Mouse (Mus musculus) cortical plate, adult 2 months (tissue): ENCODE results near the gene Tbc1d1. TPM values are rescaled to one million over a fixed set of nuclear protein-coding genes. Genes with fewer than 3 reads are reported as not detected.

Experiments
- H3K27ac ChIP-seq: fragments of 200-500 bp; 2 replicates; pipeline ENCODE4 v1.5.1; 2012; ENCODE audit warnings: low read length, control low read depth, inconsistent platforms; ENCODE audit not compliant: insufficient read depth
- H3K4me1 ChIP-seq: fragments of 200-500 bp; 2 replicates; pipeline ENCODE4 v1.6.1; 2011; ENCODE audit warnings: low read length; ENCODE audit not compliant: control insufficient read depth, insufficient read depth
- H3K4me3 ChIP-seq: fragments of 200-500 bp; 2 replicates; pipeline ENCODE4 v1.5.1; 2011; ENCODE audit warnings: mild to moderate bottlenecking, low read length, control low read depth; ENCODE audit not compliant: insufficient read depth
- CTCF ChIP-seq: fragments of 200-500 bp; IDR thresholded peaks from 2 replicates; pipeline ENCODE4 v1.5.1; 2011; ENCODE audit warnings: mild to moderate bottlenecking, control low read depth, low read length; ENCODE audit not compliant: insufficient read depth; ENCODE audit errors: extremely low read depth
- POLR2A ChIP-seq: fragments of 200-500 bp; IDR thresholded peaks from 2 replicates; pipeline ENCODE4 v1.6.1; 2011; ENCODE audit warnings: mild to moderate bottlenecking, low read length, control low read depth; ENCODE audit not compliant: insufficient read depth; ENCODE audit errors: extremely low read depth
- polyA plus RNA-seq: library from polyadenylated mRNA; depleted of rRNA; stranded (reverse); fragments of >200 nt; gene quantifications from 2 replicates; pipeline ENCODE4 v1.2.3, GENCODE M21; 2012

Tbc1d1 gene
- polyA plus RNA-seq, 1 experiment = 13.8 TPM

GRCm38 (mm10) chr5:64140202-64140601 is 15.9 kb upstream of the Tbc1d1 start:
- Histone ChIP-seq H3K4me1 (no peaks in the 10 kb centered on the region), H3K27ac (no peak overlapping the region), H3K4me3 (no peak overlapping the region)
- no peak for TF ChIP-seq CTCF
- TF ChIP-seq POLR2A = no peak

- no peak overlapping the region for H3K27ac ChIP-seq
- no peak for TF ChIP-seq CTCF
- TF ChIP-seq POLR2A = no peak
- no peaks in the 10 kb centered on the region for H3K4me1 ChIP-seq
- H3K4me3 ChIP-seq = no peak overlapping the region
Measured at GRCm38 (mm10) chr5:64144315-64144714, 11.8 kb upstream of the Tbc1d1 start.

GRCm38 (mm10) chr5:64146384-64147005 is 9.6 kb upstream of the Tbc1d1 start:
- no peak overlapping the region for H3K27ac ChIP-seq
- no peaks in the 10 kb centered on the region for H3K4me1 ChIP-seq
- H3K4me3 ChIP-seq = no peak overlapping the region
- no peak for TF ChIP-seq POLR2A
- no peak for TF ChIP-seq CTCF

- no peak for TF ChIP-seq POLR2A
- Histone ChIP-seq H3K4me3 (no peak overlapping the region), H3K4me1 (peaks cover 2% of the 10 kb centered on the region; the same call in 1 of the 2 replicates), H3K27ac (no peak overlapping the region)
Measured at GRCm38 (mm10) chr5:64149184-64150127, 6.6 kb upstream of the Tbc1d1 start.

- no peak for TF ChIP-seq POLR2A
- no peak for TF ChIP-seq CTCF
- H3K4me1 ChIP-seq = peaks cover 2% of the 10 kb centered on the region; the same call in 1 of the 2 replicates
- no peak overlapping the region for H3K4me3 ChIP-seq
- no peak overlapping the region for H3K27ac ChIP-seq
Measured at GRCm38 (mm10) chr5:64153319-64153718, 2.8 kb upstream of the Tbc1d1 start.

- H3K4me3 ChIP-seq = no peak overlapping the region
- TF ChIP-seq POLR2A (no peak), CTCF (no peak)
- peaks cover 2% of the 10 kb centered on the region; the same call in 1 of the 2 replicates for H3K4me1 ChIP-seq
- H3K27ac ChIP-seq = no peak overlapping the region
Measured at GRCm38 (mm10) chr5:64156579-64156978, 474 bp downstream of the Tbc1d1 start.

GRCm38 (mm10) chr5:64157926-64158325 is 1.8 kb downstream of the Tbc1d1 start:
- TF ChIP-seq CTCF (no peak), POLR2A (no peak)
- peaks cover 2% of the 10 kb centered on the region; the same call in 1 of the 2 replicates for H3K4me1 ChIP-seq
- H3K27ac ChIP-seq = no peak overlapping the region
- H3K4me3 ChIP-seq = no peak overlapping the region

GRCm38 (mm10) chr5:64158501-64158900 is 2.4 kb downstream of the Tbc1d1 start:
- no peak for TF ChIP-seq CTCF
- peaks cover under 1% of the 10 kb centered on the region; the same call in 1 of the 2 replicates for H3K4me1 ChIP-seq
- H3K27ac ChIP-seq = no peak overlapping the region
- no peak overlapping the region for H3K4me3 ChIP-seq

- Histone ChIP-seq H3K4me1 (no peaks in the 10 kb centered on the region; the same call in 1 of the 2 replicates), H3K27ac (no peak overlapping the region)
- TF ChIP-seq POLR2A = no peak
- TF ChIP-seq CTCF = no peak
Measured at GRCm38 (mm10) chr5:64159065-64159780, 3.1 kb downstream of the Tbc1d1 start.

More at GRCm38 (mm10) chr5:64159065-64159780, 3.1 kb downstream of the Tbc1d1 start:
- peak overlapping the region; percentile 76 for H3K4me3 ChIP-seq
